Mouse (Mus musculus) kidney, adult 2 months (tissue): Measurements from ENCODE around the gene Rnf225. TPM values are rescaled to one million over a fixed set of nuclear protein-coding genes. Genes with fewer than 3 reads are reported as not detected.

ENCODE experiments used
- DNase-seq: peaks from one replicate; pipeline ENCODE4 v3.0.0; 2021
- H3K27ac ChIP-seq: fragments of 200-500 bp; 2 replicates; pipeline ENCODE4 v1.5.1; 2012; ENCODE audit warnings: low read depth, low read length, control low read depth, inconsistent platforms; ENCODE audit not compliant: insufficient read depth
- H3K27me3 ChIP-seq: fragments of 200-500 bp; replicated peaks from 2 replicates; pipeline ENCODE4 v1.6.1; 2012; ENCODE audit warnings: mild to moderate bottlenecking, moderate library complexity, low read length, inconsistent platforms; ENCODE audit not compliant: control insufficient read depth, insufficient read depth
- H3K36me3 ChIP-seq: fragments of 200-500 bp; 2 replicates; pipeline ENCODE4 v1.6.1; 2012; ENCODE audit warnings: mild to moderate bottlenecking, moderate library complexity, low read length, inconsistent platforms; ENCODE audit not compliant: control insufficient read depth, insufficient read depth
- H3K4me1 ChIP-seq: fragments of 200-500 bp; 2 replicates; pipeline ENCODE4 v1.6.1; 2011; ENCODE audit warnings: low read length; ENCODE audit not compliant: control insufficient read depth, insufficient read depth
- H3K4me3 ChIP-seq: fragments of 200-500 bp; 2 replicates; pipeline ENCODE4 v1.5.1; 2011; ENCODE audit warnings: mild to moderate bottlenecking, low read depth, low read length, control low read depth; ENCODE audit not compliant: insufficient read depth
- CTCF ChIP-seq: fragments of 200-500 bp; conservative IDR thresholded peaks from 2 replicates; pipeline ENCODE4 v1.5.1; 2011; ENCODE audit warnings: low read depth, mild to moderate bottlenecking, control low read depth, low read length, moderate library complexity, mixed read lengths; ENCODE audit not compliant: insufficient read depth, insufficient read length
- POLR2A ChIP-seq: fragments of 200-500 bp; IDR thresholded peaks from one replicate; pipeline ENCODE4 v1.6.1; 2011; ENCODE audit warnings: low read depth, low read length, control low read depth
- WGBS: fragments of 180-500 bp; shearing (Covaris S2); methylation state at CpG from one replicate; pipeline ENCODE4 v1.1.7; 2018; 5-methylcytosine and 5-hydroxymethylcytosine counted together
- polyA plus RNA-seq: library from polyadenylated mRNA; depleted of rRNA; stranded (reverse); fragments of >200 nt; gene quantifications from 2 replicates; pipeline ENCODE4 v1.2.3, GENCODE M21; 2012

Rnf225 gene
- polyA plus RNA-seq, 1 experiment = 0.11 TPM

DNA sequence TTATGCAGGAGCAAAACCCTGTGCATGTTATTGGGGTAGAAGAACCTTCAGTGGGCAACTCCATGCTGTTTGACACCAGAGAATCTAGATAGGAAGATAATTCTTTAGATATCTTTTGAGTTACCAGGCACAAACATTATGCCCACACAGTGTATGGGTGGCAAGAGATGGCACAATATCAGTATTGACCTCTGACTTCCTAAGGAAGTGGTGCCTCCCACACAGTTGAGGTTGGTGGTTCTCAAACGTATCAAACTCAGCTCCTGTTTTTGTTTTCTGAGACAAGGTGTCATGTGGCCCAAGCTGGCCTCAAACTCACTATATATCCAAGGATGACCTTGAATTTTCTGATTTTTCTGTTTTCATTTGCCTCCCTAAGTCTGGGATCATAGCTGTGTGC, 35.9 kb upstream of the Rnf225 start:
- Histone ChIP-seq H3K4me3 (no peak overlapping the region), H3K4me1 (no peaks in the 10 kb centered on the region), H3K36me3 (no peaks in the 10 kb centered on the region; the same call in 1 of the 2 replicates), H3K27me3 (no peaks in the 10 kb centered on the region), H3K27ac (no peak overlapping the region)
- DNase-seq = no peak
- WGBS = 34% methylated on average over 1 of the region's 1 CpGs
- TF ChIP-seq CTCF (no peak), POLR2A (no peak)

DNA sequence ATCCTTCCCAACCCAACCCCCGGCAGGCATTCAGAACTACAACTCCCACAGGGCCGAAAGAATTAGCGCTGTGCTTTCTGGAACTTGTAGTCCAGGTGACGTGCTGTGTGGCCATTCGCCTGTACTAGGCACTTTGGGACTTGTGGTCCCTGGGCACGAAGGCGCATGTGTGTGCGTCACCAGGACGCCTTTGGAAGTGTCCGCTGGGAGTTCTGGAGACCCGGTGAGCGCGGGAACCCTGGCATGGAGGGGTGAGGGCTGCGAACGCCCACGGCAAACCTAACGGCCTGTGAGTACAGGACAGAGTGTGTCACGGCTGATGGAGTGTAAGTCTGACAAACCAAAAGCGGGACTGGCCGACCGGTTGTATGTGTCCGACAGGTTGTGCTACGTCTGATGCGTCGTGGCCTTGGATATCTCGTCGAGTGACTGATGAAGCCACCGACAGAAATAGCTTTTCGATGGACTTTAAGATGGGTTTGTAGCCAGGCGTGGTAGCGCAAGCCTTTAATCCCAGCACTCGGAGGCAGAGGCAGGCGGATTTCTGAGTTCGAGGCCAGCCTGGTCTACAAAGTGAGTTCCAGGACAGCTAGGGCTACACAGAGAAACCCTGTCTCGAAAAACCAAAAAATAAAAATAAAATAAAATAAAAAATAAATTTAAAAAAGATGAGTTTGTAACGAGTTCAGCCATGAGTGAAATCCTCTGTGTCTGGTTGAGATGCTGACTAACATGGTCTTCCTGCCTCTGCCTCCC, 29.4 kb upstream of the Rnf225 start, which contains the start of gene Zscan22:
Zscan22 (plus strand) TSS at position 161 of the 756 bp plus-strand sequence.
- Histone ChIP-seq H3K4me3 (peak within 1 kb of the TSS; percentile 90), H3K36me3 (no peaks in the 10 kb centered on the region)
- WGBS = 4% methylated on average over 36 of the region's 36 CpGs

DNA sequence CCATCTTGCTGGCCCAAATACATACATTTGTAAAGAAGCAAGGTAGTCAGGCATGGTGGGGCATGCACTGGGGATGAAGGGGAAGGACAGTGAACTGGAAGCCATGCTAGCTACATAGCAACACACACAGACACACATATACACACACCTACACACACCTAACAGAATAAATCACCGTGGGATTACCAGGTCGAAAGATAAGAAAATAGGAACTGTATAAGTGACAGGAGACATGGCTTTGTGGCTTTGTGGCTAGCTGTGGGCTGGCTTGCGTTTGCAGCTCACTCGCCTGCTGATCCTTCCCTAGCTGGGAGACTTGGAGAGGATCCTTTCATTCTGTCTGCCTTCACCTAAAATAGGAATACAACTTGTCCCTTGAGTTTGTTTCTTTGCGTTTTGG, 25.7 kb upstream of the Rnf225 start:
- H3K27ac ChIP-seq = no peak overlapping the region

More for the DNA sequence above, 29.4 kb upstream of the Rnf225 start, which contains the start of gene Zscan22:
- no peaks in the 10 kb centered on the region for H3K4me1 ChIP-seq
- H3K27me3 ChIP-seq = no peaks in the 10 kb centered on the region
- TF ChIP-seq POLR2A (no peak), CTCF (no peak)
- 0 out of 2 replicates have a peak within 1 kb of the TSS, but pooled peaks have one; percentile 18 for H3K27ac ChIP-seq
- peak; percentile 97 for DNase-seq

DNA sequence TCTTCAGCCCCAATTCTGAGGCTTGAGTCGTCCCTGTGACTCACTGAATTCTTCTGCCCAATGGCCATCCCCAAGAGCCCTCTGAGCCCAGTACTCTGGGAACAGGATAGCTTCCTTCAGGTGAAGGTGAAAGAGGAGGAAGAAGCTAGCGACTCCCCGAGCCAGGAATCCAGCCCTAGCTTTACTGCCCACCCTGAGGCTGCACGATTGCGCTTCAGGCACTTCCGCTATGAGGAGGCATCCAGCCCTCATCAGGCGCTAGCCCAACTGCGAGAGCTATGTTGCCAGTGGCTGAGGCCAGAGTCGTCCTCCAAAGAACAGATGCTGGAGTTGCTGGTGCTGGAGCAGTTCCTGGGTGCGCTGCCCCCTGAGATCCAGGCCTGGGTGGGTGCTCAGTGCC, 23.6 kb upstream of the Rnf225 start:
- TF ChIP-seq CTCF (no peak), POLR2A (no peak)
- no peaks in the 10 kb centered on the region for H3K4me1 ChIP-seq
- WGBS = 57% methylated on average over 10 of the region's 10 CpGs
- DNase-seq = no peak
- no peak overlapping the region for H3K4me3 ChIP-seq
- H3K36me3 ChIP-seq = no peaks in the 10 kb centered on the region
- H3K27me3 ChIP-seq = no peaks in the 10 kb centered on the region
- no peak overlapping the region for H3K27ac ChIP-seq

More for the DNA sequence above, 25.7 kb upstream of the Rnf225 start:
- Histone ChIP-seq H3K27me3 (no peaks in the 10 kb centered on the region), H3K36me3 (no peaks in the 10 kb centered on the region), H3K4me3 (no peak overlapping the region), H3K4me1 (no peaks in the 10 kb centered on the region)
- no peak for TF ChIP-seq CTCF
- TF ChIP-seq POLR2A = no peak
- 92% methylated on average over 5 of the region's 5 CpGs for WGBS
- DNase-seq = no peak

DNA sequence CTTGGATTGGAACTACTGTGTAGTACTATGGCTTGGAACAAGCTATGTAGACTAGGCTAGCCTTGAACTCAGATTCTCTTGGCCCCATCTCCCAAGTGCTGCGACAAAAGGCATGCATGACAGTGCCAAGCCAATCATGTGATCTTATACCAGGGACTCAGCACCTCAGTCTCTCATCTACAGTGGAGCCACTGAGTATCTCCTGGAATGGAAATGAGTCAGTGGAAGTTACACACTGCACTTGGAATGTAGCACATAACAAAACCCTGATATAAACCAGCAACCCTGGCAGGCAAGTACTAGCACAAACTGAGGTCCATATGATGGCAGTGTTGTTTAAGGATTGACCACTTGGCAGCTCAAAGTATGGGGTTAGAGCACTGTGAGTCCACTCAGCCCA, 22.1 kb upstream of the Rnf225 start:
- peaks cover 3% of the 10 kb centered on the region; the same call in 1 of the 2 replicates for H3K4me1 ChIP-seq
- no peak overlapping the region for H3K27ac ChIP-seq
- no peak for DNase-seq
- H3K27me3 ChIP-seq = no peaks in the 10 kb centered on the region
- TF ChIP-seq POLR2A (no peak), CTCF (no peak)
- no peak overlapping the region for H3K4me3 ChIP-seq
- 63% methylated on average over 1 of the region's 1 CpGs for WGBS
- H3K36me3 ChIP-seq = no peaks in the 10 kb centered on the region

DNA sequence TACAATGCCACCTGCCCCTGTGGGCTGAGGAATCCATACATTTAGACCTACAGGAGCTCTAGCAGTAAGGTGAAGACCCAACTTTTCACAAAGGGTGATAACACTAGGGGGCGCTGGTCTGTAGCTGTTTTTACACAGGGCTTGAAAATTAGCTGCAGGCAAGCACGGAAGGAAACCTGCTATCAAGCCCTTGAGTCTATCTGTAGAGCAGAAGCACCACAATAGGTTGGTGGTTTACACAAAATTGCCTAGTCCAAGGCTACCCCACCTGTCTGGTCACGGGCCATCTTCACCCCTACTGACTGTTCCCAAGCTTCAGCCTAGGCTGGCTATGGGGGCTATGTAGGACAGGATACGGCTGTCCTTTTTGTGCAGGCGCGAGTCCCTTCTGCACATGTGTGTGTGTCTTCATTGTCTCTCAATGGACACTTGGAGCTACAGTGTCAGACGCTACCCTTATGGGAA, 17.7 kb upstream of the Rnf225 start:
- peak overlapping the region; percentile 59 for H3K4me3 ChIP-seq
- peak; percentile 83 for DNase-seq
- H3K27ac ChIP-seq = peak overlapping the region; percentile 59
- 32% methylated on average over 7 of the region's 7 CpGs for WGBS
- no peak for TF ChIP-seq POLR2A
- peak; percentile 58 for TF ChIP-seq CTCF
- no peaks in the 10 kb centered on the region for H3K36me3 ChIP-seq
- H3K27me3 ChIP-seq = no peaks in the 10 kb centered on the region
- peaks cover 3% of the 10 kb centered on the region; the same call in 1 of the 2 replicates for H3K4me1 ChIP-seq

DNA sequence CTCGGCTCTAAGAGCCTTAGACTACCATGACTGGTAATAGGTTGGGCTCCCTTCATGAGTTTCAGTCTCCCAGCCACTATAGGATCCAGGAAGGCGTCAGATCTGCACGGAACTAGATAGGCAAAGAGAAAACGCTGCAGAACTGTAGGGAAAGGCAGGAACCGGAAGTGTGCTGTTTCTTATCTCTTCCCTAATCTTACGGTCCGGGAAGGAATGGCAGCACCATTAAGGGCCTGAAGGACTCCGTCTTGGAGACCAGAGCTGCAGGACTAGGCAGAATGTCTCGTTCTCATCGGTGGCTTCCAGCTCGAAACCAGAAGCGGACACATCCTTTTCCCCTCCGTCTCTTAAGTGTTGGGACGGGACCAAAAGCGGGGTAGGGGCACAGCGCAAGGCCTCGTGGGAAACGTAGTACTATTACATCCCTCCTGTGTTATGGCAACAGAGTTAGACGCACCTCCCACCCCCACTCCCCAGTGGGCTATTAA, 17.0 kb upstream of the Rnf225 start:
- Histone ChIP-seq H3K4me3 (peak overlapping the region; percentile 59), H3K27ac (peak overlapping the region; percentile 59), H3K27me3 (no peaks in the 10 kb centered on the region), H3K36me3 (no peaks in the 10 kb centered on the region), H3K4me1 (peaks cover 3% of the 10 kb centered on the region; the same call in 1 of the 2 replicates)
- 7% methylated on average over 19 of the region's 19 CpGs for WGBS
- DNase-seq = peak; percentile 69
- TF ChIP-seq CTCF = no peak
- TF ChIP-seq POLR2A = peak; percentile 26
